Mouse (Mus musculus): ENCODE results near the gene Mill2.
"Not testable (repeated sequence)": the region's sequence is repeated elsewhere in the genome, so short reads cannot be mapped to it uniquely, and the experiment has no call there.

The Mill2 gene

DNA sequence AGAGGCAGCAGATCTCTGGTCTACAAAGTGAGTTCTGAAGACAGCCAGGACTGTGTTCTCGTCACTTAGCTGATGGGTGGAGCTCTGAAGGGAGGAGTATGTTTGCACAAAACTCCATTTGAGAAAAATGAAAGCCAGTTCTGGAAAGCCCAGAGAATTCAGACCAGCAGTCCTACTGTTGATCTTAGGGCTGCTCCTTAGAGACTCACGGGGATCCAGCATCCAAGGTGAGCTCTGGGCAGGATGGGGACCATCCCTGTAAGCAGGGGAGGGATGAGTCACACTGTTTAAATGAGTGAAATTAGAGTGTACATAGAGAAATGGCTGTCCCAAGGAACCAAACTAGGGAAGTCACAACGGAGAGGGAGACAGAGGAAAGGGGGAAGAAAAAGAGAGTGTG, at the start of gene Mill2:
Gene Mill2 (plus strand): TSS at position 102 of the 400 bp plus-strand sequence.
- in situ Hi-C loops (cut with MseI, MboI) = no loop called here

DNA sequence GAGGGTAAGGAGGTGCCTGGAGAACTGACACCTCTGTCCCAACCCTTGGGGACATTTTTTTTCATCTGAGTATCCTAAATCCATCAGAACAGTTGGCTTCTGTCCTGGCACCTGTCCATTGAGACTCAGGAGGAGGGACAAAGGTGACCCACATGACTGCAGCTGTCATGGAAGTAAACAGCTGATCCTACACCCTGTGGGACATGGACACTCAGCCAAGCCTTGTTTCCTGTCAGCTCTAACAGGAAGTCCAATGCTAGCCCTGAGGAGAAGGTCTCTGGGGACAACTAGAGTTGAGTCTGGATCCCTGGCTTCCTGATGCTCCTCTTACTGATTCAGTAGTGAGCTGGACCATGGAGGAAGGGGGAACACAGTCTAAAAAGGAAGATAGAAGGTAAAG, 49.1 kb upstream of the Mill2 start:
- in situ Hi-C loops (cut with MseI, MboI) = not testable (repeated sequence)

DNA sequence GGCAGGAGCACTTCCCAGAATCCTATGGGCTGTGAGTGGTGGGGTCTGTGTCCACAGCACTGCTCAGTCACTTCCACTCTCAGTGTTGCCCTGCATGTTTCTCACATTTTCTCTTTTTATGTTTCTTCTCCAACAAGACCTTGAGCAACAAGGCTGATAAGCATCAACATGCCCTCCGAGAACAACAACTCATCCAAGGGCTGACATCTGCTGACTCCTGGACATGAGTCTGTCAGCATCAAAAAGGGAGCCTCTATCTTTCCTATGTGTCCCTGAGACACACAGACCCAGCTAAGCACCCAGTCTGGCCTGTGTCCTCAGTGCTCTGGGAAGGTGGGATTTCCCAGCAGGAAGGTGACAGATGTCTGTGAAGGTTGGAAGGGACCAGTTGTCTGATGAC, 41.3 kb upstream of the Mill2 start, which contains the start of gene Psg19:
Gene Psg19 (minus strand): TSS at position 101 of the 400 bp plus-strand sequence.
- in situ Hi-C loops (cut with MseI, MboI) = no loop called here

DNA sequence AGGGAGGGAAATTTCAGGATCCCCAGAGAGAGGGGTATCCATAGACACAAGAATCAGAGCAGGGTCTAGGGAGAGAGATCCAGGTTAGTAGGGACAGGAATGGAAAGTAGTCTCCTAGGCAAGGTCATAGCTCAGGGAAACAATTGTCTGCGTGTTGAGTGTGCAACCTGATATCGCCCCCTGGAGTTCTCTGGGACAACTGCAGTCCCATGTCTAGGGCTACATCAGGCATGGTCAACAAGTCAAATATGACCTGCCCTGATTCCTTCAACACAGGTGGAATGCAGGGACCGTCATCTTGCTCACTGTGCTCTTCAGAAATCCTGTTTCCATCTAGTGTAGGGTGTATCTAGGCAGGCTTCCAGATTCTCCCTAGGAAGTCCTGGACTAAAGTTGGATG, 40.6 kb upstream of the Mill2 start:
- in situ Hi-C loops (cut with MseI, MboI) = no loop called here

DNA sequence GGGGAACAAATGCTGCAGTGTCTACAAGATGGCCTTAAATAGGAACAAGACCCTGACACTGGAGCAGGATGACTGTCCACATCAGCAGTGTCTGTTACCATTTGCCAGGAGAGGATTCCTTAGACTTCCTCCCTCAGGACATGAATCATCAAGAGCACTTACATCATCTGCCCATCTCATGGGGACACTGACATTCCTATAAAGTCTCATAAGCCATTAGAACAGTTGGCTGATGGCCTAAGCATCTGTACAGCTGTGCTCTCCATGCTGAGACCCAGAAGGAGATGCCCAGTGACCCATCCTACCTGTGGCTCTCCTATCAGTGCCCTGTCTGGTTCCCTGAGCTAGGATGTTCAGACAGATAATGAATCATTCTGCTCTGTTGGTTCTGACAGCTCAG, 36.2 kb upstream of the Mill2 start:
- in situ Hi-C loops (cut with MseI, MboI) = no loop called here

DNA sequence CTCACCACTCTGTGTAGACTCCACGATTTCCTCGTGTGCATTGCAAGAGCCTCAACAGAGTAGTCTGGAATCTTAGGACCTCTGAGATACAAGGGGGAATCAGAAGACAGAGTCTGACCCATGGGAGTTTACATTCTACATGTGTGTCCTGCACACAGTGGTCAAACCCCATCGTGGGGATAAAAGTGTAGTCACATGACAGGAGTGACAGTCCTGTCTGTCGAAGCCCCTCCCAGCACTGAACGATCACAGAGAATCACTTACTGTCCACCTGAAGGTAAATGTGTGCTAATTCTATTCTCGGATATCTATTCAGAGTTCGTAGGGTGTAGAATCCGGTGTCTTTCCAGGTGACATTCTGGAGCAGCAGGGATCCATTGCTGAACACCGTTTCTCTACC, 21.5 kb upstream of the Mill2 start:
- in situ Hi-C loops (cut with MseI, MboI) = no loop called here

DNA sequence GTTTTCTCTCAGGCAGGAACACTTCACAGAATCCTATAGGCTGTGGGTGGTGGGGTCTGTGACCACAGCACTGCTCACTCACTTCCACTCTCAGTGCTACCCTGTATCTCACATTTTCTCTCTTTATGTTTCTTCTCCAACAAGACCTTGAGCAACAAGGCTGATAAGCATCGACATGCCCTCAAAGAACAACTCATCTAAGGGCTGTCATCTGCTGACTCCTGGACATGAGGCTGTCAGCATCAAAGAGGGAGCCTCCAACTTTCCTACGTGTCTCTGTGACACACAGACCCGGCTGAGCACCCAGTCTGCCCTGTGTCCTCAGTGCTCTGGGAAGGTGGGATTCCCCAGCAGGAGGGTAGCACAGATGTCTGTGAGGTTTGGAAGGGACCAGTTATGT, 18.3 kb upstream of the Mill2 start, which contains the start of gene Psg17:
Gene Psg17 (minus strand): TSS at position 101 of the 400 bp plus-strand sequence.
- in situ Hi-C loops (cut with MseI, MboI) = no loop called here

DNA sequence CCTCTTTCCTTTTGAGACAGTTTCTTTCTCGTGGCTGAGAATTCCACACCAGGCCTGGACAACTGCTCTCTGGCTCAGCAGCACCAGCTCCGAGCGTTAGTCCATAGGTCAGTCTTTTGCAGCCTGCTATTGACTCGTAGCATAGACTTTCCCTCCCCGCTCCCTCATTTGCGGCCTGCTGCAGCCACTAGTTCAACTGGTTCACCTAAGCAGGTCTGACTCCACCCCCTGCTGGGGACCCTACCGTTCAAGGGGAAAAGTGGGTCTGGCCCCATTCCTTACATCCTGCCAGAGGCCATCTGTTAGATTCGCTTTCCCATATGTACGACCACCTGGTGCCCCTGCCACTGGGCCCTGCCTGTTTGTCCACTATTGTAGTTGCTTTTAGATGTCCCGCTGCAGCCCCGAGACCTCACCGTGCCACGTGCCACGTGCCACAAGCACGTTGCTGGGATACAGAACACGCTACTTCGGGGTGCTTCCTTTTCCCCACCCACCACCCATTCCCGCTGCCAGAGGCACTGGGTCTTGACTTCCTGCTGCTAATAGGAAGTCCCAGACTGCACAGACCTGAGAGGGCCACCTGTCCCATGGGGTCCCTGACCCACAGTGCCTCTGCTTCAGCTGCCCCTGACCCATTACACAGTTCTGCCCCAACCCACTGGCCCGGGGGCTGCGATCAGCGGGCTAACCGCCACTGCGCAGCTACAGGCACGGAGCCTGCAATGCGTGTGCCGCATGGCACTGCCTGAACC, 11.8 kb upstream of the Mill2 start:
- in situ Hi-C loops (cut with MseI, MboI) = no loop called here

DNA sequence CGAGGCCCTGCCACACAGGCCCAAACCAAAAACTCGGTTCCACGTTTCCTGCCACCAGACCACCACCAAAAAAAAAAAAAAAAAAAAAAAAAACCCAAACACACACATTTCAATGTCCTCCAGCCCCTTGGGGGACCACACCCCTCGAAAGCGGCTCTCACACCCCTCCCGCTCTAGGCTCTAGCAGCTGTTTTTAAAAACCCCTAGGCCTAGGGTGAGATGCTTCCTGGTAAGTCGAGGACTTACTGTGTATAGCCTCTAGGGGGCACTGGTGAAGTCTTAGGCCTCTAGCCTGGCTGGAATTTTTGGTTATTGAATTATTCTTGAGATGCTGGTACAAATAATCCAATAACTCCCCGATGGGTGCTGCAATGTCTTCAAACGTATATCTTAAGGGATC, 11.2 kb upstream of the Mill2 start:
- in situ Hi-C loops (cut with MseI, MboI) = no loop called here

DNA sequence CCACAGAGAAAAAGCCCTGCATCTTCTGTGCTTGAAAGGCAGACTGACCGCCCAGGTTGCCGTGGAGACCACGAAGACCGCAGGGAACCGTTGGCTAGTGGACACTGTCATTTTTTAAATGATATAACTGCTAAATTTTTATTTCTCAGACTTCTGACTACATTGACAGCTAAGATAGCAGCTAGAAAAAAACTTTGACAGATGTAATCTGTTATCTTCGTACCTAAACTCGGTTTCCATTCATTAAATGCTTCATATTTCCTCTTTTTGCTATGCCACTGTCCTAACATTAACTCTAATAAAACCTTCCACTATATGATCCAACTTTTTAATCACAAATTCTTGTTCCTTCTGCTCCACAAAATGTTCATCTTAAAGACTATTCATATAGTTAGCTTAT, 10.2 kb upstream of the Mill2 start:
- in situ Hi-C loops (cut with MseI, MboI) = no loop called here

DNA sequence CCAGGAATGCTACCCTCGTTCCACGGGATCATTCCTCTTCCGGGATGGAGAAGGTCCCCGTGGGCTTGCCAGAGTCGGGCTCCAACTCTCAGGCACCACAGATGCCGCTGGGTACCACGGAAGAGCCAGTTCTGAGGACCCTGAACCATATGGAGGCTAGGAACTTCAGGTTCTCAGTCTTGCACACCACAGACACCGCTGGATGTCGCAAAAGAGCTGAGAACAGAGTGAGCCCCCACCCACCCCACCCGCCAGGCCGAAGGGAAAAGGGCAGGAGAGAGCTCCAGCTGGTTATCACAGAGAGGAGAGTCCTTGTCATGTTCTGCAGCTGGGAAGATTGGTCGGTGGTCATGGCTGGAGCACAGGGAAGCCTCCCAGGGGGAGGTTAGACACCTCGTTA, 7.5 kb upstream of the Mill2 start:
- in situ Hi-C loops (cut with MseI, MboI) = no loop called here

DNA sequence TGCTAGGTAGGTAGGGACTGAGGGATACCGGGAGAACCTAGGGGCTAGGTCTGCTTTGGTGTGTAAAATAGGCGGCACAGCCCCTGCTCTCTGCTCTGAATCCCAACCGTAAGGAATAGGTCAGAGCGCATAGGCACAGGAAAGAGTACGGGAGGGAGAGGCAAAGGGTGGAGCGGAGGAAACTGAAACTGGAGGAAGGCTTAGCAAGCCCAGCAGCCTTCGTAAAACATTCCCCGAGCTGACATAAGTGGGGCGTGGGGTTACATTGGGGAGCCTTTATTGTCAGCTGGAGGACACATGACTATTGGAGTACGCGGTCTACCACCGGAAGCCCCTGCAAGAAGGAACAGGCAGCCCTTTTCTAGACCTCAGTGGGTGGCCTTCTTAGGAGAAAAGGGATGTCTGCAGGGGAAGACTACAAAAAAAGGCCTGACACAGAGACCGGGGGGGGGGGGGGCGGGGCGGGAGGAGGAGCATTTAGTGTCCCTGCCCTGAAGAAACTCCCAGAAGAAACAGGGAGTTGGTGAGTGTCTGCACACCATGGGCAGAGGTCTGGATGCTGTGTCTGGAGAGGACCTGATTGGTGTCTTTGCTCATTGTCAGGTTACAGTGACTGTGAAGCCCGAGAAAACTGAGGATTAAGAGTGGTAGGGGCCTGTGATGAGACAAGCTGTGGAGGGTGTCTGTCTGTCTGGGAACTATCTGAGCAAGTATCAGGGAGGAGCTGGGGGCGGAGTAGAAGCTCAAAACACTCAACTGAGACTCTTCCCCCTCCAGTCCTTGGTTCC, 814 bp downstream of the Mill2 start:
- in situ Hi-C loops (cut with MseI, MboI) = no loop called here

DNA sequence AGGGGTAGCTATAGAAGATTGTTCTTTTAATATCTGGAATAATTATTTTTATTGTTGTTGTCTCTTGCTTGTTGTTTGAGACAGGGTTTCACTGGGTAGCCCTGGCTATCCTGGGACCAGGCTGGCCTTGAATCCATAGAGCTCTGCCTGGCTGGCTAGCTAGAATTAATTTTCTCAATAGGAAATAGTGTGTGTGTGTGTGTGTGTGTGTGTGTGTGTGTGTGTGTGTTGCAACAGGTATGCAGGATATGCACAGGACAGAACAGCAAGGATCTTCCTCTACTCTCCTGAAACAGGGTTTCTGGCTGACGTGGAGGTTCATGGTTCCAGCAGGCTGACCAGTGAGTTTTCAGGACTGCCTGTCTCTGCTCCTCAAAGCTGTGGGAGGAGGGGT, 1.4 kb downstream of the Mill2 start:
- in situ Hi-C loops (cut with MseI, MboI) = no loop called here

DNA sequence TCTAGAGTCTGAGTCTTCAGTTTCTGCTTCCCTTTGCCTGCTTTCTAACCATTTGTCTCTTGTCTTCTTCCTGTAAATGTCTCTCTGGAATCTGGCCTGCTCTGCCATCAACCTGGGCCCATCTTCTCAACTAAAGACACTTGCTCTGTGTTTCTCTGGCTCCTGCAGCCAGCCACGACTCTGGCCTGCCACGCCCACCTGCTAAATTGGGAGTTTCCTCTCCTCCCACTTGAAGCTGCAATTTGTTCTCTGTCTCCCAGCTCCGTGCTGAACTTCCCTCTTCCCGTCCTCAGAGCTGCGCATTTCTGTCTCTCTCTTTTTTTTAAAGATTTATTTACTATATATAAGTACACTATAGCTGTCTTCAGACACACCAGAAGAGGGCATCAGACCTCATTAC, 5.0 kb downstream of the Mill2 start:
- in situ Hi-C loops (cut with MseI, MboI) = no loop called here

DNA sequence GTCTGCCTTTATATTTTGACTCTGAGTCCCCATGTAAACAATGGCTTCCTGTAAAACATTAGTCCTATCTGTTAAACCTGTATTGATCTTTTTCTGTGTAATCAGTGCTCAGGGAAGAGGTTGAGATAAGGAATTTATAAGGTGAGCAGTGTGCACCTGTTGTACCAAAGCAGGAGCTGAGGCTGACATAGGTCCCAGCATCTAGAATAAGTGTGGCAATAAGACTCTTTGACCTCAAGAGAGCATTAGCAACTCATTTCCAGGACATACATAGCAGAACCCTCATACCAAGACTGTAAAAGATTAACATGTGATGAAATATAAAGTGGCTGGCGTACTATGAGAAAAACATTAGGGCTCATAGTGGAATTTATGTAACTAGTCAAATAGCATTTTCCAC, 8.6 kb downstream of the Mill2 start:
- in situ Hi-C loops (cut with MseI, MboI) = no loop called here

DNA sequence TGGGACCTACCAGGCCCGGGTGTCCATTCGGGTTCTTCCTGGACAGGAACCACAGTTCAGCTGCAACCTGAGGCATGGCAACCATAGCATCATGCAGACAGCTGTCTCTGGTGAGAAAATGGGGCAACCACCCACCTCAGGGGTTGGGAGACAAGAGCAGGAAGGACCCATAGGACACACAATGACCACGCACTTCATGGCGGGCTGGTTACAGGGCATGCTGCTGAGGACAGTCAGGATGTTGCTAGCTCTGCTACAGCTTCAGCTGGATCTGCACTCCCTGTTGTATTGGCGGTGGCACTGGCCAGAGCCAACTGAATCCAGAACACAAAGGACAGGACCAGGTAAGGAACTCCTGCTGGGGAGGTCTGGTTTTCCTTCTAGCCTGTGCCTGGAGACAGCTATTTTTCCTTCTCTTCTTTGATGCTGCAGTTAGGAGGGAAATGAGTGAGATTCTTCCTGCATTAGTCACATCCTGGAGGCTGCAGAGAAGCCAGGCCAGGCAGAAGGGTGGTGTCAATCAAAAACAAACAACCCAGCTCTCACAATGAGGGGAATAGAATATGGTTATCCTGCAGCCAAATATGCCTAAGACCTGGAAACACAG, 18.6 kb downstream of the Mill2 start:
- in situ Hi-C loops (cut with MseI, MboI) = no loop called here

DNA sequence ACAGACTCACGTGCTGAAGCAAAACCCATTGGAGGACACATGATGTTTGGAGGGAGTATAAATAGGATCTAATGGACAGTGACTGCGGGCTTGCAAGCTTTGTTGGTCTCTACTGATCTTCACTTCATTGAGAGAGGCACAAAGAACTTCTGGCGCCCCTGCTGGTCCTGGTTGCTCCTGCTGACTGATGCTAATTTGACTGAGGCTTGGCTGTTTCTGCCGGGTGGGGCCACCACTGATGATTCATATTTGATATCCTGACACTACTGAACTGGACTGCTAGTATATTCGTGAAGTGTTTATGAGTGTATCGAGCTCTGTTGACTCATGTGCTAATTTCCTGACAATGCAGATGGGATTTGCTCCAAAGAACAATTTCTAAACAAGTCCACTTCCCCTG, 23.0 kb downstream of the Mill2 start:
- in situ Hi-C loops (cut with MseI, MboI) = no loop called here

DNA sequence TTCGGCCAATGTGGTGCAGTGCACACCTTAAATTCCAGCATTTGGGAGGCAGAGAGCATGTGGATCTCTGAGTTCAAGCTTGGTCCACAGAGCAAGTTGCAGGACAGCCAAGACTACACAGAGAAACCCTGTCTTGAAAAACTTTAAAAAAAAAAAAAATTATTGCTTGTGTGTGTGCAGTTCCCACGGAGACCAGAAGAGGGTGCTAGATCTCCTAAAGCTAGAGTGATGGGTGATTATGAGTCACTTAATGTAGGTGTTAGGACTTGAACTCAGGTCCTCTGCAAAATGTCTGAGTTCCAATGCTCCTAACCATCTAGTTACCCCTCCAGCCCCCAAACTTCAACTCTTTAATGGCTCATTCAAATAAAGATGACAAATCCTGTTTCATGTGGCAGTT, 28.7 kb downstream of the Mill2 start:
- in situ Hi-C loops (cut with MseI, MboI) = no loop called here

DNA sequence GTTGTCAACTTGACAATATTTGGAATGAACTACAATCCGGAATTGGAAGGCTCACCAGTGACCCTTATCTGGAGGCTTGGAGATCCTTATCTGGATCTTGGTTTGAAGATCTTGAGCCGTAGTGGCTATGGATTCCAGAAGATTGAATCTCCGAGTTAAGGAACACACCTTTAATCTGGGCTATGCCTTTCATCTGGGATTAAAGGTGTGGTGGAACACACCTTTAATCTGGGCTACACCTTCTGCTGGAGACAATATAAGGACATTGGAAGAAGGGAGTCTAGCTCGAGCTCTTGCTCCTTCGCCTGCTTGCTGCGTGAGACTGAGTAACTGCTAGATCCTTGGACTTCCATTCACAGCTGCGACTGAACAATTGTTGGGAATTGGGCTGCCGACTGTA, 31.3 kb downstream of the Mill2 start, which contains the start of gene Pglyrp1:
Gene Pglyrp1 (plus strand): TSS at position 301 of the 400 bp plus-strand sequence.
- in situ Hi-C loops (cut with MseI, MboI) = loop anchor here (10.0 kb wide), 2 partner anchors 116 to 156 kb away; partner anchors contain the start of gene Psg22 (in 1 of the 2)

DNA sequence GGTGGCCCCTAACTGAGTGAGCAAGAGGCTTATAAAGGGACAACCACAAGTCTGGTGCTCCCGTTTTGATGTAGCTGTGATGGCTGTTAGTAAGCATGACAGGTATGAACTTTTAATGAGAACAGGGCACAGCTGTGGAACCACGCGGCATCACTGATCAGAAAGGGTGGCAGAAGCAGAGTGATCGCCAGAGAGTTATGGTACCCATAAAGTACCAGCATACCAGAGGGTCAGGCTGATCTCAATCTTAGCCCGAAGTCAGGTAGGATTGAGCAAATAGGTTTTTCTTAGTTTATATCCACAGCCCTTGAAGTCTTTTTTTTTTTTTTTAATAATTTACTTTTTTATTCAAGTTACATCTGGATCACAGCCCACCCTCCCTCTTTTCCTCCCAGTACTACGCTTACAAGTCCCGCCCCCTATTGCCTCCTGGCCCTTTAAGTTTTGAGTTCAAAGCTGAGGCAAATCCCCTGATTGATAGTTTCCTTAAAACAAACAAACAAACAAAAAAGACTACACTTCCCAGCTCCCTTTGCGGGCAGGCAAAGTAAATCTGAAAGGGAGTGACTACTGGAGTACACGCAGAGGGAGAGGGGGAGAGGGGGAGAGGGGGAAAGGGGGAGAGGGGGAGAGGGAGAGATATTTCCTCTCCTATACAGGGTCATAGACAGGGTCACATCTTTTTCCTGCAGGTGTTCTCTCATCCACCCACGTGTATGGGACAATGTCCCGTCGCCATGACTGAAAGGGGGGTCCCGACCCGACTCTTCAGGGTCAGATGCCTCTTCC, 32.4 kb downstream of the Mill2 start:
- in situ Hi-C loops (cut with MseI, MboI) = loop anchor here (10.0 kb wide), 2 partner anchors 117 to 157 kb away; partner anchors contain the start of gene Psg22 (in 1 of the 2)

DNA sequence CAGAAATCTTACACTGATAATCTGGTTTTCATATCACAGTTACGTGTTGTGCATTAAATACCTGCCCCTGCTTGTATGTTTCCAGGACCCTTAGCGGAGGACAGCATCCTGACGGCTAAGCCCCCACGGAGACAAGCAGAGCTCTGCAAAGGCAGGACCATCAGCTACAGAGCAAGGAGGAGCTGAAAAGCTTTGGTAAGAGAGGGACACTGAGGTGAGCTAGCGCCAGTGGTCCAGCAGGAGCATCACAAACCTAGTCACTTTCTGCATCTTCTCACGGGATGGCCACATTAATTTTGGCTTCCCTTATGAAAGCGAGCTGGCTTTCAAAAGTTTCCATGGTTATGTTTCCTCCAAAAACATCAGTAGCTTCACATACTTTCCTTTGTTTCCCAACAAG, 33.0 kb downstream of the Mill2 start:
- in situ Hi-C loops (cut with MseI, MboI) = loop anchor here (10.0 kb wide), 2 partner anchors 118 to 158 kb away; partner anchors contain the start of gene Psg22 (in 1 of the 2)
